Mouse (Mus musculus): Measurements from ENCODE around the gene Anxa10. TPM values are rescaled to one million over a fixed set of nuclear protein-coding genes. Genes with fewer than 3 reads are reported as not detected.

Gene Anxa10
- polyA plus RNA-seq (2015; fragmentation: Nextera tagmentation; extraction: Ambion mirVana), result not detected in 2 replicates

GRCm38 (mm10) chr8:62123098-62123497 is at the start of gene Anxa10:
Anxa10 (minus strand) TSS chr8:62123150.

Other genes with a start within 250 kb of the Anxa10 start
- 55.2 and 57.7 TPM in 2 replicates for gene Palld, start 220.5 kb downstream of the Anxa10 start, polyA plus RNA-seq (2015; fragmentation: Nextera tagmentation; extraction: Ambion mirVana)
- gene Ddx60, start 195.1 kb downstream of the Anxa10 start, polyA plus RNA-seq (2015; fragmentation: Nextera tagmentation; extraction: Ambion mirVana), result 2.8 and 3.2 TPM in 2 replicates

Measured in skeletal muscle tissue, postnatal 0 days (tissue).